Mouse (Mus musculus): ENCODE measurements at regions not wholly inside any gene's neighbourhood (a gene's known extent, or its start where the extent isn't known, plus 50 kb on each side); places are given as distances from the start of the nearest gene placed in this dataset.
"Not testable (repeated sequence)": the region's sequence is repeated elsewhere in the genome, so short reads cannot be mapped to it uniquely, and the experiment has no call there.

DNA sequence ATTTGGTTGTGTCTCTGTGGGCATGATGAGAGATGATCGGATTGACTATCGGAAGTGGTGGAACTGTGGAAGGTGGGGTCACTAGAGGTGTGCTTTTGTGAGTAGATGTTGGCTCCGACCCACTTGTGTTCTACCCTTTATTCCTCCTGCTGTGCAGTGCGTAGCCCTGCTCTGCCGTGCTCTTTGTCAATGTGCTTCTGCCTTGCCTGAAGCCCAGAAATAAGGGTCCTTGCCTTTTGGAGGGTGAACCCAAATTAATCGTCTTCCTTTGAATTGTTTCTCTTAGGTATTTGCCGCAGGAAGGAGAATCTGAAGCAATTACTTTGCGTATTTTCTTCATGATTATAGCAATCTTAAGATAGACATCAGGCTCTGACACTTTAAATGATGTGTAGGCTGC is 421.6 kb upstream of the Zfp507 start:
- DNase-seq (ENCODE audit: low spot score): no peak

DNA sequence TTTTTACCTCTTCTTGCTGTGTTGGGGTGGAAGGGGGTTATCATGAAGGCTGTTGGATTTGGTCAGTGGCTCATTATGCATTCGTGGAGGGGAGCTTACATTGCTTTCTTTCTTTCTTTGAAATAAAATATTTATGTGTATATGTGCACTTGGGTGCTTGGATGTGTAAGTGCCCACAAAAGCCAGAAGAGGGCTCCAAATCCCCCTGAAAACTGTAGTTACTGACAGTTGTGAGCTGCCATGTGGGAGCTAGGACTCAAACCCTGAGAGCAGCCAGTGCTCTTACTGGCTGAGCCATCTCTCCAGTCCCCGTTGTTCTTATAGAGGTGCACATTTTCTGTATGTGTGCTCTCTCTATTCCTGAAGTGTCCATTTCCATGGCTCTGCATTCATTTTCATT is 415.6 kb upstream of the Zfp507 start:
- no peak for DNase-seq (ENCODE audit: low spot score)

DNA sequence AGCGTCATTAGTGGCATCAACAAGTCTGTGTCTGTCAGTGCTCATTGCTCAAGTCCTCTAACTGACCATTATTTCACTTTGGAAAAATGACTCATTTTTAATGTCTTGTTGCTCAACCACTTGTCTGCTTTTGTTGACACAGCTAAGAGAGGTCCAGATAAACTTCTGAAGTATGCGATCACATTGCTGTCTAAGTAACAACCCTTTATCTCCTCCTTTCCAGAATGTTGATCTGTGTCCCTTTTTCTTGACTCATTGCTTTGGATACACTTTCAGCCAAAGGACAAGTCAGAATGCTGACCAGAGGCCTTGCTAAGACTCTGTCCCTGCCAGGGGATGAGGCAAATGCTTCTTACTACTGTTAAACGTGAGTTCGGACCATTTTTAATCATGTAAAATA is 407.2 kb upstream of the Zfp507 start:
- DNase-seq (ENCODE audit: low spot score): no peak

DNA sequence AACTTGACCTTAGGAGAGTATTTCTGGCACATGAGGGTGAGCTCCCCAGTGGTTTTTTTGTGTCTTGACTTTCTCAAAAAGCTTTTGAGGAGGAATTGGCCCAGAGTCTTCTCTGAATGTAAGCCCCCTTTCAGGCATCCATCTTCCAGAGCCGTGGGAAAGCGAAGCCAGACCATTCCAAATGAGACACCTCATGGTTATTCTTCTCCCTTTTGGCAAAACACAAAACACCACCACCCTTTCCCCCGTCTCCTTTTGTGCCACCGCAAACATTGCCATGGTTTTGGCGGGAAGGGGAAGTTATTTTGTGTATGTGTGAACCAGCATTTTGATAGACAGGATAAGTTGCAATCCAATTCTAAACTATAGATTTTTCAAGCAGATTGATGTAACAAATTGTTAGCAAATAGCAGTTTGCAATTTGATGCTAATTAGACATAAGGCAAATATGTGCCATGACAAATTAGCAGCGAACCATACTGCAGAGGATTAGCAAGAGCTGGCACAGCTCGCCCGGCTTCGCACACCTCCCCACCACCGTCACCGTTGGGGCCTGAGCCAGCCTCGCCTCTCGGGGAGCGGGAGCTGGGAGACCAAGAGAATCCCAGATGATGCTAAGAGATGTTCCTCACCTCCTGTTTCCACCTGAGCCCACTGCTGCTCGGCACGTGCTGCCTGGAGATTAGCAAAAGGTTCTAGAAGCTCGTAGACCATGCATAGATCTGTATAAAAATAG is 404.9 kb upstream of the Zfp507 start:
- no peak for DNase-seq (ENCODE audit: low spot score)

DNA sequence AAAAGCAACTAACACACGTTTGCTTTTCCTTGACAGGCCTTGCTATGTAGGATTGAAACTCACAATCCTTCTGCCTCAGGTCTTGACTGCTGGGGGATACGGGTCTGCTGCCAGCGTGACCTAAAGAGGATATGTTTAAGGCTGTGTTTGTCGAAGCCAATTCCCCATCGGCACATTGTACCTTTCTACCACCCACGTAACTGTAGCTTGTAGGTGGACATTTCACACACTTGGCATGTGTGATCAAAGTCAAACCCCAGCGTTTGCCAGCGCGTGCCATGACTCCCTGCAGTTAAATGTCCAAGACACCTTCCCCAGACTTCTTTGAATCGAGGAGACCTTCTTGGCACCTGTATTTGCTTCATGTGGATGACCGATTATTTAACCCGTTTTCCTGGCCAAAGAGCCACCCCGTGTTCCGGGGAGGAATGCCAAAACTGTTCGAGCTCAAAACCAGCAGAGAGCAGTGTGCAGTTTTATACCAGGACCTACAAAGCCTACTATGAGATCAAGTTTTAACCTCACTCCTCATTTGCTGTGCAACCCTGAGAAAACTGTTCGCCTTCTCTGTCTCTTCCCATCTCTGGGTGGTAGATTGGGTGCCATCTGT is 395.4 kb upstream of the Zfp507 start:
- no peak for DNase-seq (ENCODE audit: low spot score)

DNA sequence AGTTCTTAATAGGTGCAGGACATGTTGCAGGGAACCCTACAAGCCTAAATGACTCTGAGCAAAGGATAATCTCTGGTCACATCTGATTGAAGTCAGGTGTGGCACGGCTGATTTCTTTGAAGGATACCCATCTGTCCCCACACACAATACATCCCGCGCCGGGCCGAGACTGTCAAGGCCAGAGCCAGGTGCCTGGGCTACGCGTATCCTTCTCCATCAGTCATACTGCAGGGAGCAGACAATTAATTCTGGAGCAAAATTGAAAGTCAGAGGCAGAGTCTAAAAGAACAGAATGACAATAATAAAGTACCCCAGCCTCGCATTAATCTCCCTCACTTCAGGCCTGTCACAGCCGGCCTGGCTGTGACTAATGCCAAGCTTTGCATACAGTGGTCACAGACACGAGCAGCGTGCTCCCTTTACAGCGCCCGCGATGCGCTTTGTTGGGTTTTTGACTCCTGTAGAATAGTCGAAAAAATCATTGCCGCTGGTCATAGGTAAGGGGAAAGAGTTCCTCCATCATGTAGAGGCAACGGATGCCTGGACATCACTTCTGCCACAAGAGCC is 393.4 kb upstream of the Zfp507 start:
- no peak for DNase-seq (ENCODE audit: low spot score)

DNA sequence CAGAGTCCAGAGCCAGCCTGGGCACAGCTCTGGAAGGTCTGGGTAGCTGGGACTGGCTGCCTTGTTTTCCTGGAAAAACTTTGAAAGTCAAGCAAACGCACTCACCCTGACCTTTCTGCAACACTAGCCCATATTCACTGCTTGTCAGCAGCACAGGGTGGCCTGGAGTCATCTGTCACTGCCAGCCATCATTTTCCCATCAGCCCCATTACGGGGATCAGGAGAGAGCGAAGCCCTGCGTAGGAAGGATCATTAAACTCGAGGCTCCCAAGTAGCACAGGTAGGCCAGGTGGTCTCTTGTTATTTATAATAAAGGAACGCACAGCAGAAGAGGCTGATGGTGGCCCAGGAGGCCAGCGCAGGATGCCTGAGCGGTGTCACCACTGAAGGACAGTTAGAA is 389.8 kb upstream of the Zfp507 start:
- no peak for DNase-seq (ENCODE audit: low spot score)

DNA sequence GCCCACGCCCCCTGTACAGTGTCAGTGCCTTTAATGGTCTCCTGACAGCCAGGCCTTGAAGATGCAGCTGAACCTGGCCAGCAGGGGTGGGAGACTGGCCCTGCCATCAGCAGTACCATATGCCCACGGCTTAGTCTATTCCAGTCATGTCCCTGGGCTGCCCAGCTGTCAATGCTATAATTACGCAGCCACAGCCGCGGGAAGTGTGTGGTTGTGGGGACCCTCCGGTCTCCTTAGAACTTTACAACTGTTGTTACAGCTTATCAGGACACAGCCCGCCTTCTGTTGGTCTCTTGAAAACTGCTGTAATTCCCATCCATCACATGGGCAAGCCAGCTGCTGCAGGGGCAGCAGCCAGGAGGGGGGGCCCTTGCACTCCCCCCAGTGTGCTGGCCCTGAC is 375.1 kb upstream of the Zfp507 start:
- DNase-seq (ENCODE audit: low spot score): no peak

DNA sequence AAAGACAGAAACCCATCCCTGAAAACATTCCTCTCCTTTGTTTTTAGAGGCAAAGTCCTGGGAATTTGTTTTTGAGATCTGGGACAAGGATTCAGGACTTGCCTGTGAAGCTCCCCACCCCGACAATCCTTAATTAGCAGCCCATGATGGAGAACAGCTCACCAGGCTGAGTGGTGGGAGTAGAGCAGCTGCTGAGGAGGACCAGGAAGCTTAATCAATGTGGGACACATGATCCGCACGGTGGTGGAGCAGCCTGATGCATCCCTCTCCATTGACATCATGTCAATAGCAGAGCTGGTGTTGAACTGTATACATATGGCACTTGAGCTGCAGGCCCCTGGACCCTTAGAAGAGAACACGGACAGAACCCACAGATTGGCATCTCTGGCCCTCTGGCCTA is 372.5 kb upstream of the Zfp507 start:
- no peak for DNase-seq (ENCODE audit: low spot score)

DNA sequence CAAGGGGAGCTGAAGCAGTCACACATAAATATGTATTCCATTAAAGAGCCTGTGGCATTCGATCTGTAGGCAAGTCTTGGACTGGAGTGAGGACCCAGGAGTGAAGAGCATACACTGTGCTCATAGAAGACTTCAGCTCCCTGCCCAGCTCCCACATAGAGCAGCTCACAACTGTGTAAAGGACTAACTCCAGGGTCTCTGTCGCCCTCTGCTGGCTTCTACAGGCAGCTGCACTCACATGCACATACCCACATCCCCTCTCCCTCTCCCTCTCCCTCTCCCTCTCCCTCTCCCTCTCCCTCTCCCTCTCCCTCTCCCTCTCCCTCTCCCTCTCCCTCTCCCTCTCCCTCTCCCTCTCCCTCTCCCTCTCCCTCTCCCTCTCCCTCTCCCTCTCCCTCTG is 369.7 kb upstream of the Zfp507 start:
- DNase-seq (ENCODE audit: low spot score): not testable (repeated sequence)

DNA sequence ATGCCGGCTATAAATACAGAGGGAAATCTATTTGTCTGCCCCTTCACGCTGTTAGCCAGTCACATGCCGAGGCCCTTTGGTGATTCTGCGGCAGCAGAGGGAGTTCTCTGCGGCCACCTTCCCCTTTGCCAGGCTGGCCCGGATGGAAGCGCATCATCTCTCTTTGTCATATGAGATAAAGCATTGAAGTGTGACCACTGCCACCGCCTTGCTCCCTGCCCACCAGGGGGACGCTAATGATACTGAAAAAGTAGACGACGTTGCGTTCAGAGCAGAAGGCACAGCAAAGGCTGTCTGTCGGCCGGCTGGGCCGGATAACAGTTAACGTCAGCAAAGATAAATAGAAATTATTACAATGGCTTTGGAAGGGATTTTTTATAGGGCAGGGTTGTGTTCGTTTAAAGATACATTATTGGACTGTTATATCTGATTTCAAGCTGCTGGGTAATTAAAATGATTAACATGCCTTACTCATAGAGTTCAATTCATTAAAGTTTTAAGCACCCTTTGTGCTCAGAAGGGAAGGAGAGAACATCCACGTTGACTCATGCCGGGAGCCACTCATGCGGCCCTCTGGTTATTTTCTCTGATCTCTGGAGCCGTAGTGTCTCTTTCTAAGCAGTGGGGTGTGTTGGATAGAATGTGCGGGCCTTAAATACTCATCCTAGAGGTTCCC is 354.6 kb upstream of the Zfp507 start:
- DNase-seq (ENCODE audit: low spot score): no peak

DNA sequence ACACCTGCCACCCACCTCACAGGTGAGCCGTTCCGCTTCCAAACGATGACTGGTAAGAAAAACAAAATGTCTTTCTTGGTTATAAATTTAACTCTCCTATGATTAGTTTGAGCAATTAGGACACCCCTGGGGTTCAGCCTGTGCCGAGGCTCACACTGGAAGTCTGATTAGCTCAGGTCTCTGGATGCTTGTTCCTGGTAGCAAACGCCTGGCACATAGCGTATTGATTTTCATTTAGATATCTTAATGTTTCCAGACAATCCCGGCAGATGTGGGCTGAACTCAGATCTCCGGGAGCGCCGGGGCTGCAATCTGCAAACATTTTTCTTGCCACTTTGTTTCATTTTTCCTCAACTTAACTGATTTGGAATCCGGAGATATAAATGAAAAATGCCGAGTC is 353.8 kb upstream of the Zfp507 start:
- no peak for DNase-seq (ENCODE audit: low spot score)

DNA sequence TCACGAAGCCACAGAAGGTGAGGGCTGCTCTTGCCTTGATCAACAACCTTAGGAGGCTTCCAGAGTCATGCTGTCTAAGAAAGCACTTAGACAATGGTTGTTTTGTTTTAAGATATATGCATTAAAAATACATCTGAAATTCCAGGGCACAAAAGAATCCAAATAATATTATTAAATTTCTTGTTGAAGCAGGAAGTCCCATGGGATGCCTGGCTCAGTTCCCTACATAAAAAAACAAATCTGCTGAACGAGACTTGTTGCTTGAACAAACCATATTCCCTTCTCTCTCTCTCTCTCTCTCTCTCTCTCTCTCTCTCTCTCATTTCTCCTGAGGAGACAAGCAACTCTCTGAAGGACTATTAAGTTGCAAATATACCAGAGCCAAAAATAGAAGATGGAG is 352.8 kb upstream of the Zfp507 start:
- DNase-seq (ENCODE audit: low spot score): no peak

DNA sequence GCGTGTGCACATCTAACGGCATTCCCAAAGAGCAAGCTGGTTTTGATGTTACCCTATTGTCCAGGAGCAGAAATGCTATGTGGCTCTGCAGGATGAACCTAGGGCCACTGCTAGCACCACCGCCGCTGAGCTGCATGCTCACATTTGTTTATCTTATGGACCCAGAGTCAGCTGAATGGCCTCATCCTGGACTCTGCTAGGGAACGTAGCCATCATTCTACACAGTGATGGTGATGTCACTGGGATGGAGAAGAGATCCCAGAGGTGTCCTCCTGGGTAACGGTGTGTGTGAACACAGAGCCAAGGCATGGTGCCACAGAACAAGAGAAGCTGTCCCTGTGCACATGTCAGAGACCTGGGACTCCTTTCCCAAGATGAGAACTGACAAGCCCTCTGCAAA is 352.4 kb upstream of the Zfp507 start:
- DNase-seq (ENCODE audit: low spot score): no peak

DNA sequence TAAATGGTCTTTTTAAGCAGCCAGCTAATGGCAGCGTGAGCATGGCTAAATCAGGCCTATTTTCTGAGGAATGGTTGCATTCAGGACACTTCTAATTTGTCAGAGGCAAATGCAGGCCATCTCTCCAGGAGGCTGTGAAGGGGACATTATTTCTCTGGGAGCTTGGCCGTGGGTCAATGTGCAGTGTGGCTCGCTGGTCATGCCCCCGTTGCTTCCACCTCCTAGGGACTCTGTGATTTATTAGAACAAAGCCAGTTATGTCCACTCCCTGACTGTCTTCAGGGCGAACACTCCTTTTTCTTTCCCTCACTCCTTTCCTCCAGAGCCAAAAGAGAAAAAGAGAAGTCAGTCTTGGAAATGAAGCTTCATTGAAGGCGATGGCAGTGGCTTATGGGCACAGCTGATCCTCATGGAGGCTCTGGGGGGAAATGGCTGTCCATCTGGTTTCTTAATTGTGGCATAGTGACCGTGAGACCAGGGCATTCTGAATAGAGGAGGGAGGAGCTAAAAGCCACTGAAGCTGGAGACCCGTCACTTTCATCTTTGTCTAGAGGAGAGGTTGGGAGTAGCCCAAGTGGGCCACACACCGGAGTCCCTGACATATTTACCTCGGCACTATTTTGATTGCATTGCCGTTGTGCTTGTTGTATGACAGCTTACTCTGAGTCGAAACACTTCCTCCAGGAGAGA is 348.2 kb upstream of the Zfp507 start:
- DNase-seq (ENCODE audit: low spot score): no peak

DNA sequence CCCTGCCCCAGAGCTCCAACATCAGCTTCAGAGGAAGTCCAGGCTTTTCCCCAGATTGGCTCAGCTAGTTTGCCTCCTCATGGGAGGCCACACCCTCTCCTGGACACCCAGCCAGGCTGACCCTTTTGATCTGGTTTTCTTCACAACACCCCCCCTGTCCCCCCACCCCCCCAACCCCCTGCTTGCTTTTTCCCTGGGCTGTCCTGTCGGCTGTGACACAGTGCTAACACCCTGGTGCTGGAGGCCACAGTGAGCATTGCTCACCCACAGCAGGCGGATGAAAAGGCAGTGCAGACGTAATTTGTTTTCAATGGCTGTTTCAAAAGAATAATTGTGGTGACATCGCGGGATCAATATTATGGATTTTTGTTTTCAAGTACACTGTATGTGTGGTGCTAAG is 333.8 kb upstream of the Zfp507 start:
- DNase-seq (ENCODE audit: low spot score): no peak

DNA sequence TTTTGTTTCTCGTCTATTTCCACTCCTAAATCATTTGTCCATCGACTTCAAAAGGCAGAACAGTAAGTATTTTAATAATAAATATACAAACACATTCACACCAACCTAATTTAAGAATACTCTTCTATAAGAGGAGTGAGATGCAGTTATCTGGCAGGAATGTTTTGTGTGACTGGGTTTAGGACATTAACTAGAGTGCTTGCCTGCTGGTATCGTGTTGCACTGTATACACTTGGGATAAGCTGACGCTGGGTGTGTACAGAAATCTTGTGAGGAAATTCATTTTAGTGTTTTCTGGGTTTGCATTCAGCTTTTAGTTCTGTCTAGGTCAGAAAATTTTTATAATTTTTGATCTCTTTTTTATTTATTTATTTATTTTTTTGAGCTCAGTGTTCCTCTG is 331.8 kb upstream of the Zfp507 start:
- no peak for DNase-seq (ENCODE audit: low spot score)

DNA sequence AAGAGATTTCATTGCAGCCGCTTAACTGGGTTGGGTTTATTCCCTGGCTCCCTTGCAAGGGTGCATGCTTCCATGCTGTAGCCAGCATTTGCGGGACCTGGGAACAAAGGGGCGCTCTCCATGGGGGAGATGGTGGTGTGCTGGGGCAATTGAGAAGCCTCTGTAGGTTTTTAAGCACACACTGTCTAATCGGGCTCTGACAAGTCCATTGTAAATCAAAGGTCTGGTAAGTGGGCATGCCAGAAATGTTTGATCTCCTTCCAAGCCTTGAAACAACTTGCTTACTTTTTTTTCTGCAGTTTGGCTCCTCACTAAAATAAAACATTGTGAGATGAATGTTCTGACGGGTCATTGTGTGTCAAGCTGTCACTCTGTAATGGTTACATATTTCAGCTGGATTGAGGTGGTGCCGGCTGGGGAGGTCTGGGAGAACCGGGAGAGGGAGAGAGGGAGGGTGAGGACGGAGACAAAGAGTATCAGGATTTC is 330.9 kb upstream of the Zfp507 start:
- DNase-seq (ENCODE audit: low spot score): no peak

DNA sequence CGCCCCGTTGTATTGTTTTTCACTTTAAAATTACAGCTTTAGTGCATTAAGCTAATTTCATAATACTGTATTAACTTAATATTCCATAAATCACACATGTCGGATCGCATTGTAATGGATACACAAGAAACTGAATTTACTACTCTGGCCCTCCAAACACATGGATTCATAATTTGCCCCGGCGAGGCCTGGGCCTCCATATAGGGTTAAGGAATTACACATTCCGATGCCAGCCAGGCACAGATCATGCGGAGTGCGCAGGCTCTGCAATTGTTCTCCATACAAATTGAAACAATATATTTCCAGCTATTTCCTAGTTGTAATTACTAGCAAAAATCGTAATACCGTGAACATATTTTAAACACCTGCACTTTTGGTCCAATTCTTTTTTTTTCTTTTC is 330.2 kb upstream of the Zfp507 start:
- no peak for DNase-seq (ENCODE audit: low spot score)

DNA sequence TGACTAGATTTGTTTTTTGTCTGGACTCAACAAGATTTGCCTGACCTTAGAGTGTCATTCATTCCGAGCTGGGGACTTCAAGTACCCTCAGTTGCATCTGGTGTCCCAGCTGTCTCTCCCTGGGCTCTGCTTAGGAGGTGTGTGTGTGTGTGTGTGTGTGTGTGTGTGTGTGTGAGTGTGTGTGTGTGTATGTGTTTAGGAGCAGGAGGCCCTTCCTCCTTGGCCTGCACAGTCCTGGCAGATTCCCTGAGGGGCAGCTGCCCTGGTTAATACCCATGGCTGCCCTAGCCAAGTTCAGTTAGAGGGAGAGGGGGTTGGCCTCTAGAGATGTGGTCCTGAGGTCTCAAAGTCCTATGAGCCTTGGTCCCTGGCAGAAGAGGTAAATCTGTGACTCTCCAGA is 329.8 kb upstream of the Zfp507 start:
- DNase-seq (ENCODE audit: low spot score): no peak

DNA sequence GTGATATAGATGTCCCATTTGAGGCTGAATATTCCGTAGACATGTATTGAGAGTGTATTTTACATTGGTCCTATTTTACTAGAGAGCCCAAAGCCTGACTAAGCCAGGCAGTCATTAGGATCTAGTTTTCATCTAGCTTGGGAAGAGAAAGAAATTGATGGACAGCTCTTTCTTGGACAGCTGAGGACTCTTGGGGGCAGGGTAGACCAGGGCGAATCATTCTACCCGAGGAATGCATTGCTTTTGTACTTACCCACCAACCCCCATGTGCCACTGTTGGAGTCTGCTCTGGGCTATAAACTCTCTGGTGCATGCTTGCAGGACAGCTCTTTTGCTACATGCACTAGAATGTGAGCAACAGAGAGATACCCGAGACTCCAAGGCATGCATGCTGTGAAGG is 294.3 kb upstream of the Zfp507 start:
- no peak for DNase-seq (ENCODE audit: low spot score)

DNA sequence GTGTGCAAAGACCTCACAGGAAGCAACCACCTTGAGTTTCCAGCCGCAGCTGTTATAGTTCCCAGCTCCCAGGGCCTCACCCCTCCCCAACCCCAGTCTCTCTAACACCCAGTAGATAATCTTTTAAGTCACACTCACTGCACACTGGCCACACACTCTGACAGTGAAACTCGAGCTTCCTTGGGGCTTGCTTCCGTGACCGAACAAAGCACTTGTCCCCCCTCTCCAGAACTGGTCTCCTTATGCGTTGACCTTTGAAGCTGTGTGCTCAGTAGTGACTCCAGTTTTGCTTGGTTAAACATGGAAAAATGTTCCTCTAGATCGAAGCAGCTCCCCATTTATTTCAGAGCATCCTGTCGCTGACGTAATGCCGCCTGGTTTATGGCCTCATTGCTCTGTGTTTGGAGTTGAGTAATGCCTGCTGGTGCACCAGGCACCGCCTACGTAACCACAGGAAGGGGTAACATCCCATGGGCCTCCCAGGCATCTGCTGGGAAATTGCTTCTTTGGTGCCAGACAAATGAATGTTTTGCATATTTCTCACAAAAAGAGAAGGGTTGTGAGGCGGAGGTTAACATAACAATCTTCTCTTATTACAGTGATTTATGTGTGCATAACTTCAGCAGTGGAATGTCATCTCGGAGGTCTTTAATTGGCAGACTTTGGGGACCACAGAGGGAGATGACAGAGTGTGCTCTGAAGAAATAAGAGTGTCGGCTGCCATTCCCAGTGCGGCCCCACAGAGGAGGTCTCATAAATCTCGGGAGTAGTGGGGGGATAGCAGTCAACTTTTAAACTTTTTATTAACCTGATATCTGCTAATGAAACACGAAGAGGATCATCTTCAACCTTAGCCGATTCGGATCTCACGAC is 292.7 kb upstream of the Zfp507 start:
- no peak for DNase-seq (ENCODE audit: low spot score)
